Mouse (Mus musculus): ENCODE data around the gene Ccs.

Ccs gene

GRCm38 (mm10) chr19:4782891-4783290 is 56.2 kb downstream of the Ccs start:
- no peak for DNase-seq (ENCODE audit: low spot score in 2 of 2)

Measured in spleen, postnatal 4 days (tissue).